Mouse (Mus musculus) midbrain, embryonic 14.5 days (tissue): ENCODE measurements at regions not wholly inside any gene's neighbourhood (a gene's known extent, or its start where the extent isn't known, plus 50 kb on each side); places are given as distances from the start of the nearest gene placed in this dataset.
A peak's percentile ranks its signal among the peaks of the same experiment; 100 is the strongest.
"Not testable (repeated sequence)": the region's sequence is repeated elsewhere in the genome, so short reads cannot be mapped to it uniquely, and the experiment has no call there.

ENCODE experiments used
- ATAC-seq: fragments of 200-750 bp; cut with Nextera tagmentation; 2 replicates; pipeline ENCODE4 v1.8.0; 2017; ENCODE audit warnings: moderate number of reproducible peaks, moderate library complexity; ENCODE audit not compliant: low FRiP score, low TSS enrichment
- DNase-seq: peaks from one replicate; pipeline ENCODE4 v3.0.0-alpha.2; 2015
- H3K27ac ChIP-seq: fragments of 300-500 bp; sonication (generic); replicated peaks from 2 replicates; pipeline ENCODE4 v1.5.1; 2014; ENCODE audit warnings: mild to moderate bottlenecking, low read depth, low read length, moderate library complexity
- H3K27me3 ChIP-seq: fragments of 300-500 bp; sonication (generic); 2 replicates; pipeline ENCODE4 v1.6.1; 2014; ENCODE audit warnings: low read length, control low read depth, mixed read lengths; ENCODE audit not compliant: control insufficient read depth, insufficient read depth
- H3K36me3 ChIP-seq: fragments of 300-500 bp; sonication (generic); 2 replicates; pipeline ENCODE4 v1.6.1; 2014; ENCODE audit warnings: low read length, control low read depth; ENCODE audit not compliant: control insufficient read depth, insufficient read depth
- H3K4me1 ChIP-seq: fragments of 300-500 bp; sonication (generic); 2 replicates; pipeline ENCODE4 v1.6.1; 2014; ENCODE audit warnings: mild to moderate bottlenecking, antibody characterized with exemption, low read length, control low read depth; ENCODE audit not compliant: control insufficient read depth, insufficient read depth
- H3K4me2 ChIP-seq: fragments of 300-500 bp; sonication (generic); 2 replicates; pipeline ENCODE4 v1.6.1; 2014; ENCODE audit warnings: mild to moderate bottlenecking, low read length, moderate library complexity
- H3K4me3 ChIP-seq: fragments of 300-500 bp; sonication (generic); replicated peaks from 2 replicates; pipeline ENCODE4 v1.5.1; 2014; ENCODE audit warnings: low read depth, low read length
- H3K9ac ChIP-seq: fragments of 300-500 bp; sonication (generic); replicated peaks from 2 replicates; pipeline ENCODE4 v1.6.1; 2014; ENCODE audit warnings: mild to moderate bottlenecking, low read length, moderate library complexity
- H3K9me3 ChIP-seq: fragments of 300-500 bp; sonication (generic); 2 replicates; pipeline ENCODE4 v1.6.1; 2016; ENCODE audit warnings: low read length, control low read depth, mixed read lengths; ENCODE audit not compliant: control insufficient read depth
- WGBS: fragments of 180-500 bp; shearing (Covaris S2); extraction: QIAGEN DNeasy Blood & Tissue Kit; methylation state at CpG from one replicate; pipeline ENCODE4 v1.1.7; 2014; 5-methylcytosine and 5-hydroxymethylcytosine counted together

- H3K4me1 ChIP-seq, DNase-seq, H3K27ac ChIP-seq, H3K9ac ChIP-seq, ATAC-seq, H3K4me2 ChIP-seq, H3K27me3 ChIP-seq, H3K4me3 ChIP-seq, H3K9me3 ChIP-seq, H3K36me3 ChIP-seq: not testable (repeated sequence)
- WGBS = 50% methylated on average over 21 of the region's 21 CpGs
Measured at GRCm38 (mm10) chr2:9042355-9042754, 838.7 kb upstream of the 4930412O13Rik start.

GRCm38 (mm10) chr2:9047980-9048379, 833.1 kb upstream of the 4930412O13Rik start:
- no peak overlapping the region for H3K4me3 ChIP-seq
- H3K27ac ChIP-seq = no peak overlapping the region
- no peak overlapping the region for H3K4me2 ChIP-seq
- no peaks in the 10 kb centered on the region for H3K36me3 ChIP-seq
- no peak for DNase-seq
- no peaks in the 10 kb centered on the region for H3K27me3 ChIP-seq
- no peak for ATAC-seq
- WGBS = 83% methylated on average over 3 of the region's 3 CpGs
- no peaks in the 10 kb centered on the region for H3K4me1 ChIP-seq
- H3K9ac ChIP-seq = no peak overlapping the region
- no peaks in the 10 kb centered on the region for H3K9me3 ChIP-seq

DNA sequence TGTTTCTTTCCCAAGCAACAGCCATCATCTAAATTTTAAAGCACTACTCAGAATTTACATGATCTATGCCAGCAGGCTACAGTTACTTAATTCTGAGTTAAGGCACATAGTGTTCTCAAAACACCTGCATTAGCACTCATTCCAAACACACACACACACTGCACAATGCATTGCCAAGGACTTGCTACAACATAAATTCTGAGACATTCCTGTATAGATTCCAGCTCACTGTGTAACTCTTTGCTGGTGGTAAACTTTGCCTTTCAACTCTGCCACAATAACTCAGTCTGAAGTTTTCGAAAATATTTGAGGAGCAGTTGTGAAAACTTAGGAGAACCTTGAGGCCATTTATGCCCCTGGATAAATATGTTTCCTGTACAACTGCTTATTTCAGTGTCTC, 807.2 kb upstream of the 4930412O13Rik start:
- DNase-seq (no peak), ATAC-seq (no peak)
- Histone ChIP-seq H3K4me1 (0 out of 2 replicates have a peak, but pooled peaks cover 6% of the 10 kb centered on the region), H3K36me3 (no peaks in the 10 kb centered on the region), H3K27me3 (no peaks in the 10 kb centered on the region), H3K9me3 (no peaks in the 10 kb centered on the region), H3K4me3 (no peak overlapping the region), H3K9ac (no peak overlapping the region), H3K27ac (no peak overlapping the region), H3K4me2 (no peak overlapping the region)
- 88% methylated on average over 1 of the region's 1 CpGs for WGBS

- ATAC-seq = no peak
- H3K9ac ChIP-seq = no peak overlapping the region
- no peak overlapping the region for H3K4me2 ChIP-seq
- WGBS = 79% methylated on average over 4 of the region's 4 CpGs
- no peaks in the 10 kb centered on the region for H3K36me3 ChIP-seq
- H3K27ac ChIP-seq = no peak overlapping the region
- H3K9me3 ChIP-seq = no peaks in the 10 kb centered on the region
- no peak overlapping the region for H3K4me3 ChIP-seq
- peak; percentile 45 for DNase-seq
- 0 out of 2 replicates have a peak, but pooled peaks cover 6% of the 10 kb centered on the region for H3K4me1 ChIP-seq
- no peaks in the 10 kb centered on the region for H3K27me3 ChIP-seq
Measured at GRCm38 (mm10) chr2:9078158-9078557, 802.9 kb upstream of the 4930412O13Rik start.

DNA sequence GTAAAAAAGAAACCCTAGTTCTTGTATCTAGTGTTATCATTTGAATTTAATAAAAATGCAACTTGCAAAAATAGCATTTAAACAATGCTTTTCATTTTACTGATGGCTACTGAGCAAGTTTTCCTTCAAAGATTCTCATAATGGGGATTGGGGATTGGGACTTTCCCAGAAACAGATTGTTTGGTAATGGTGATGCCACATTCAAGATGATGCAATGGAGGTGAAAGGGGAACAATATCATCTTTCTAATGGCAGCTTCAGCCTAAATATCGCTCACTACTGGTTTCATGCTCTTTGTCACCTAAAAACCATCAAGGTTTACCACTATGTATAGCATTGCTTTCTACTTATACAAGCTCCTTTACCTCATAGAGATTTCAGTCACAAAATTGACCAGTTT, 799.3 kb upstream of the 4930412O13Rik start:
- Histone ChIP-seq H3K4me1 (0 out of 2 replicates have a peak, but pooled peaks cover 6% of the 10 kb centered on the region), H3K36me3 (no peaks in the 10 kb centered on the region), H3K27me3 (no peaks in the 10 kb centered on the region), H3K27ac (no peak overlapping the region), H3K9ac (no peak overlapping the region), H3K4me3 (no peak overlapping the region), H3K4me2 (no peak overlapping the region), H3K9me3 (no peaks in the 10 kb centered on the region)
- DNase-seq (no peak), ATAC-seq (no peak)
- WGBS = 80% methylated on average over 1 of the region's 1 CpGs

GRCm38 (mm10) chr2:9095317-9095716, 785.7 kb upstream of the 4930412O13Rik start:
- 91% methylated on average over 4 of the region's 4 CpGs for WGBS
- H3K9ac ChIP-seq = no peak overlapping the region
- H3K27ac ChIP-seq = no peak overlapping the region
- DNase-seq (no peak), ATAC-seq (no peak)
- H3K27me3 ChIP-seq = no peaks in the 10 kb centered on the region
- H3K4me2 ChIP-seq = no peak overlapping the region
- H3K4me1 ChIP-seq = no peaks in the 10 kb centered on the region
- H3K9me3 ChIP-seq = no peaks in the 10 kb centered on the region
- no peak overlapping the region for H3K4me3 ChIP-seq
- H3K36me3 ChIP-seq = no peaks in the 10 kb centered on the region

GRCm38 (mm10) chr2:9116697-9117096, 764.4 kb upstream of the 4930412O13Rik start:
- Histone ChIP-seq H3K27me3 (no peaks in the 10 kb centered on the region), H3K27ac (no peak overlapping the region), H3K4me3 (no peak overlapping the region), H3K4me2 (no peak overlapping the region), H3K36me3 (no peaks in the 10 kb centered on the region), H3K9me3 (no peaks in the 10 kb centered on the region), H3K9ac (no peak overlapping the region), H3K4me1 (no peaks in the 10 kb centered on the region)
- WGBS = 83% methylated on average over 3 of the region's 3 CpGs
- DNase-seq (no peak), ATAC-seq (no peak)

DNA sequence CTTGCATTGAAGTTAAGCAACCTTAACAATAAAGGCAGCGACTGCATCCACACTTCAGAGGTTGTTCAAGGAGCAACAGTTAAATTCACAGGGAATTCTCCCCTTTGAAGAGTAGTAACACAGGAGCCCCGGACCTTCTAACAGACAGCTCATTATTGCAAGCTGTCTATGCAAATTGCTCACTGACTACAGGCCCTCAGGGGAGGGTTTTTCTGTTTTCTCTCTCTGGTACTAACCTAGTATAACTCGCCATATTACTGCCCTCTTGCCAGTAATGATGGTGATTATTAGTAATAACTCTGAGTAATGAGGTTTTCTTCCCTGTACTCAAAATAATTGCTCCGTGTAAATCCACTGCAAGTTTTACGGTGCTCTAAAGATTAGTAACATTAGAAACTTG, 763.5 kb upstream of the 4930412O13Rik start:
- WGBS = 61% methylated on average over 5 of the region's 5 CpGs
- Histone ChIP-seq H3K4me3 (no peak overlapping the region), H3K27ac (no peak overlapping the region), H3K9me3 (no peaks in the 10 kb centered on the region), H3K4me2 (no peak overlapping the region), H3K9ac (no peak overlapping the region), H3K4me1 (no peaks in the 10 kb centered on the region), H3K27me3 (no peaks in the 10 kb centered on the region), H3K36me3 (no peaks in the 10 kb centered on the region)
- peak; percentile 49 for DNase-seq
- no peak for ATAC-seq

- Histone ChIP-seq H3K27me3 (no peaks in the 10 kb centered on the region), H3K4me3 (no peak overlapping the region), H3K9ac (no peak overlapping the region), H3K4me1 (no peaks in the 10 kb centered on the region), H3K27ac (no peak overlapping the region), H3K36me3 (no peaks in the 10 kb centered on the region), H3K4me2 (no peak overlapping the region), H3K9me3 (no peaks in the 10 kb centered on the region)
- 70% methylated on average over 4 of the region's 4 CpGs for whole genome bisulfite sequencing
- no peak for ATAC-seq
- DNase-seq = no peak
Measured at GRCm38 (mm10) chr2:9136963-9137362, 744.1 kb upstream of the 4930412O13Rik start.
